10 mouse cellular contexts compared by ENCODE assay signal in genomic region chr8:58509051-58509450, GRCm38 (mm10).
"Had no signal": no experiment of that assay in that cellular context is flagged by ENCODE, and none has a peak within 500 bp of the region (broad histone marks: within the 10 kb centered on the region; RNA-seq: fewer than 3 reads in every experiment).

No protein-coding gene starts in this region.

- DNase-seq: liver, embryonic 13.5 days; liver, postnatal 0 days; lung, adult 2 months; lung, postnatal 14 days; lung, postnatal 36 days; right cerebral cortex, postnatal 25 days; right cerebral cortex, postnatal 4 days; spleen, adult 18-20 months; thymus, adult 18-20 months; thymus, postnatal 36 days had no signal
